Mouse (Mus musculus) small intestine, adult 2 months (tissue): Measurements from ENCODE around the gene Il21. TPM values are rescaled to one million over a fixed set of nuclear protein-coding genes. Genes with fewer than 3 reads are reported as not detected.

Experiments used
- H3K27ac ChIP-seq: fragments of 200-500 bp; 2 replicates; pipeline ENCODE4 v1.5.1; 2012; ENCODE audit warnings: low read depth, low read length, control low read depth, inconsistent platforms; ENCODE audit not compliant: insufficient read depth
- H3K27me3 ChIP-seq: fragments of 200-500 bp; 2 replicates; pipeline ENCODE4 v1.6.1; 2012; ENCODE audit warnings: mild to moderate bottlenecking, moderate library complexity, low read length, inconsistent platforms; ENCODE audit not compliant: control insufficient read depth, insufficient read depth
- H3K36me3 ChIP-seq: fragments of 200-500 bp; 2 replicates; pipeline ENCODE4 v1.6.1; 2012; ENCODE audit warnings: mild to moderate bottlenecking, low read length, control low read depth, inconsistent platforms; ENCODE audit not compliant: control insufficient read depth, insufficient read depth
- H3K4me1 ChIP-seq: fragments of 200-500 bp; 2 replicates; pipeline ENCODE4 v1.6.1; 2012; ENCODE audit warnings: low read length, inconsistent platforms, mixed read lengths; ENCODE audit not compliant: control insufficient read depth, insufficient read depth, insufficient read length
- H3K4me3 ChIP-seq: fragments of 200-500 bp; 2 replicates; pipeline ENCODE4 v1.5.1; 2012; ENCODE audit warnings: low read depth, mild to moderate bottlenecking, control low read depth, inconsistent platforms, low read length, moderate library complexity
- CTCF ChIP-seq: fragments of 200-500 bp; IDR thresholded peaks from 2 replicates; pipeline ENCODE4 v1.5.1; 2012; ENCODE audit warnings: low read depth, mild to moderate bottlenecking, control low read depth, inconsistent platforms, low read length, moderate library complexity, mixed read lengths; ENCODE audit not compliant: insufficient replicate concordance, insufficient read length; ENCODE audit errors: extremely low read depth
- POLR2A ChIP-seq: fragments of 200-500 bp; IDR thresholded peaks from 2 replicates; pipeline ENCODE4 v1.6.1; 2012; ENCODE audit warnings: low read depth, mild to moderate bottlenecking, control low read depth, inconsistent platforms, low read length, moderate library complexity
- WGBS: fragments of 180-500 bp; shearing (Covaris S2); methylation state at CpG from one replicate; pipeline ENCODE4 v1.1.7; 2018; 5-methylcytosine and 5-hydroxymethylcytosine counted together
- polyA plus RNA-seq: library from polyadenylated mRNA; depleted of rRNA; stranded (reverse); fragments of >200 nt; gene quantifications from 2 replicates; pipeline ENCODE4 v1.2.3, GENCODE M21; 2012

Gene Il21
- polyA plus RNA-seq, 1 experiment, result not detected

GRCm38 (mm10) chr3:37219071-37219470 lies 13.4 kb downstream of the Il21 start:
- no peaks in the 10 kb centered on the region for H3K4me1 ChIP-seq
- H3K27ac ChIP-seq, result no peak overlapping the region
- H3K36me3 ChIP-seq, result no peaks in the 10 kb centered on the region
- no peak overlapping the region for H3K4me3 ChIP-seq
- WGBS, result 24% methylated on average over 4 of the region's 4 CpGs
- no peaks in the 10 kb centered on the region for H3K27me3 ChIP-seq
- peak; percentile 29; the same call in 1 of the 2 replicates for TF ChIP-seq CTCF
- no peak for TF ChIP-seq POLR2A

DNA sequence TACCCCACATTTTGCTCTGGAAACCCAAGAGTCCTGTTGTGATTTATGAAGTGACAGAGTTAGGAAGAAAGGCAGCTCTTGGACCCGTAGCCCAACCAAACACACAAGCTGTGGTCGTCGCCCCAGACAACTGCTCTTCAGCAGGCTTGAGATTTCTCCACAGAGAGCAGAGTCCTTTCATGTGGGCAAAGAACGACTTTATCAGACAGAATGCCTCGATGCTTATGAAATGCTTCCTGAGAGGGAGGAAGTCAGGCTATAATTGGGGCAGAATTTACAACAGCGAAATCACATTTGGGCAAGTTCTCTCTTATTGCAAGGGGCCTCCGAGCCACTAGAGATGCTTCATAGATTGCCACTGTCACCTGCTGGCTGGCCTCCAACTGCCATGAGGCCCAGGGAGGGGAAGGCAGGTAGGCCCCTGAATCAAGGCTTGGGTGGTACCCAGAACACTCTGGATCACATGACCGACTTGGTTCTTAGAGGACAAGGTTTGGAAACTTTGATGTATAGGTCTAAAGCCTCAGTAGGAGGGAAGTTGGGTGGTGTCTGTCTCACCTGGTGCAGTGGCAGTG lies 27.1 kb downstream of the Il21 start:
- WGBS, result 27% methylated on average over 8 of the region's 8 CpGs
- TF ChIP-seq POLR2A, result no peak
- no peaks in the 10 kb centered on the region for H3K36me3 ChIP-seq
- no peaks in the 10 kb centered on the region; the same call in 1 of the 2 replicates for H3K4me1 ChIP-seq
- H3K27ac ChIP-seq, result no peak overlapping the region
- H3K27me3 ChIP-seq, result no peaks in the 10 kb centered on the region
- no peak overlapping the region for H3K4me3 ChIP-seq

DNA sequence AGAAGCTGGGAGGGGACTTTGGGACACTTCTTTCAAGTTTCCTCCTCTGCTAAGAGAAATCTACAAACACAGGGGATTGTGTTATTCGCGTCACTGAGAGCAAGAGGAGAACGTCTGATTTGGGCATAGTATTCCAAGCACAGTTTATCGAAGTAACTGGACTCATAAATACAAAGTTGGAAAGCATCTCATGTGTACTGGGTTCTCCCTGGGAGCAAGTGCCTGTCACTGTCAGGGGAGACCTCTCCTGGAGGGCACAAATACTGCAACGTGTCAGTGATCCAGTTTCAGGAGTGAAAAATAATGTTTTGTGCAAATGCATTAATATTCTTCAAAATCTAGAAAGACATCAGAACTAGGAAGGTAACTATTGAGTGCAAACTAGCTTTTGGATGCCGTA lies 27.9 kb downstream of the Il21 start:
- H3K4me1 ChIP-seq, result no peaks in the 10 kb centered on the region; the same call in 1 of the 2 replicates
- TF ChIP-seq CTCF (peak; percentile 26; the same call in 1 of the 2 replicates), POLR2A (no peak)
- no peaks in the 10 kb centered on the region for H3K27me3 ChIP-seq
- no peak overlapping the region for H3K27ac ChIP-seq
- H3K36me3 ChIP-seq, result no peaks in the 10 kb centered on the region
- H3K4me3 ChIP-seq, result peak overlapping the region; percentile 83; the same call in 1 of the 2 replicates
- 15% methylated on average over 6 of the region's 6 CpGs for WGBS

- TF ChIP-seq POLR2A, result no peak; the same call in 1 of the 2 replicates
- TF ChIP-seq CTCF, result peak; percentile 56; the same call in 1 of the 2 replicates
- Histone ChIP-seq H3K27me3 (no peaks in the 10 kb centered on the region), H3K36me3 (no peaks in the 10 kb centered on the region), H3K27ac (no peak overlapping the region), H3K4me3 (peak overlapping the region; percentile 83), H3K4me1 (no peaks in the 10 kb centered on the region; the same call in 1 of the 2 replicates)
- 0% methylated on average over 11 of the region's 11 CpGs for WGBS
Measured at GRCm38 (mm10) chr3:37203984-37204428, 28.4 kb downstream of the Il21 start.

- TF ChIP-seq CTCF (no peak), POLR2A (no peak)
- Histone ChIP-seq H3K27me3 (no peaks in the 10 kb centered on the region), H3K27ac (no peak overlapping the region), H3K36me3 (no peaks in the 10 kb centered on the region), H3K4me3 (no peak overlapping the region), H3K4me1 (no peaks in the 10 kb centered on the region; the same call in 1 of the 2 replicates)
- 91% methylated on average over 7 of the region's 7 CpGs for WGBS
Measured at GRCm38 (mm10) chr3:37202856-37203255, 29.6 kb downstream of the Il21 start.

DNA sequence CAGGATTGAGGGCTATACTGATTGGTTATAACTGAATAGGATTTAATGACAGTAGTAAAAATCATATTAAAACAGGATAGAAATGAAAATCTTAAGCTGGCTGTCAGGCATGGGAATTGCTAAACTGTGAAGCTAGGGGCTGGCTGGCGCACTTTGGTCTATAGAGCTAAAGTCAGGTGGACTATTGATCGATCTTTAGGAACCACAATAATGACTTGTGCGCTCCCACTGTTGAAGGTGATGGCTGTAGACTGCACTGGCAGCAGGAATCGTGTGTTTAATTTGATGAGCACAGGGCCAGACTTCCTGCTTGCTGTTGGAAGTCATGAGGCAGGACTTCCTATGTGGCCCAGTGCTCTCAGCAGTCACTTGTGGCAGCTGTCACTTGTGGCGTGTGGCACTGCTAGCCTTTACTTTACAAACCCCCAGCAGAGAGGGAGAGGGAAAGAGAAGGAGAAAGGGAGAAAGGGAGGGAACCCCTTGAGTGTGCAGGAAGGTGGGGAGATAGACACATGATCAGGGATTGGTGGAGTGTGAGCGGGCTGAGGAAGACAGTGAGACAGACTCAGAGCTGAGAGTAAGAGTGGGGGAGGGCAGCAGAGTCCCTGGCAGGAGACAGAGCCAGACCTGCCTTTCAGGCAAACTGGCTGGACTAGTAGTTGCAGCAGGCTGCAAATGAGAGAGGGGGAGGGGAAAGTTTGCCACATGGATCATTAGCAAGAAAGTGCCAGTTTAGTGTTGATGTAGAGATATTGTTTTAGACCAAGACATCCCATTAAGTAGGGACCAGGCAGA lies 31.1 kb downstream of the Il21 start:
- H3K4me1 ChIP-seq, result no peaks in the 10 kb centered on the region; the same call in 1 of the 2 replicates
- WGBS, result 39% methylated on average over 6 of the region's 6 CpGs
- H3K4me3 ChIP-seq, result no peak overlapping the region
- H3K27me3 ChIP-seq, result no peaks in the 10 kb centered on the region
- H3K27ac ChIP-seq, result no peak overlapping the region
- TF ChIP-seq CTCF, result no peak
- no peak for TF ChIP-seq POLR2A
- H3K36me3 ChIP-seq, result no peaks in the 10 kb centered on the region

GRCm38 (mm10) chr3:37198302-37198701 lies 34.1 kb downstream of the Il21 start:
- 82% methylated on average over 5 of the region's 5 CpGs for WGBS
- H3K36me3 ChIP-seq, result no peaks in the 10 kb centered on the region
- no peaks in the 10 kb centered on the region for H3K27me3 ChIP-seq
- no peak overlapping the region for H3K27ac ChIP-seq
- TF ChIP-seq CTCF, result no peak
- TF ChIP-seq POLR2A, result no peak
- no peak overlapping the region for H3K4me3 ChIP-seq
- H3K4me1 ChIP-seq, result no peaks in the 10 kb centered on the region; the same call in 1 of the 2 replicates
